Mouse (Mus musculus): ENCODE measurements around the gene Cyth1. TPM values are rescaled to one million over a fixed set of nuclear protein-coding genes. Genes with fewer than 3 reads are reported as not detected.

The Cyth1 gene
- polyA plus RNA-seq, 1 experiment = 6.1 TPM

DNA sequence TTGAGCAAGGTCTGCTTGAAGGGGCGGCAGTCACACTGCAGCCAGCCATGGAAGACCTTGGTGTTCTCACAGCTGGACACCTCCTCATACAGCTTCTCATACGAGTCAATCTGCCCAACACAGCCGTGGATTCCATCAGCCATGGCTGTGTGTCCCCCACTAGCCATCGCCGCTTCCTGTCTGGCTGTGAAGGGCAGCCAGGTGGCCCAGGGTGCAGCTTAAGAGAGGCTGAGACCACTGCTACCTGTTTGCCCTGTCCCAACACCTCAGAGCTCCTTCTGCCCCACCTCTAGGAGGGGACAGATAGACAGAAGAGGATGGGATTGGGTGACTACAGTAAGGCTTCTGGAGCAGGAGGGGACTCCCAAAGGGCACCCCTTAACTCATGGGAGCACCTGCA, 145.0 kb downstream of the Cyth1 start:
- no peaks in the 10 kb centered on the region for H3K27me3 ChIP-seq (ENCODE audit: control insufficient read depth, insufficient read depth, low read length, poor library complexity, severe bottlenecking)
- H3K9me3 ChIP-seq (replicated peaks; ENCODE audit: control insufficient read depth, insufficient read depth, low read length, poor library complexity, severe bottlenecking) = no peaks in the 10 kb centered on the region
- H3K4me3 ChIP-seq (ENCODE audit: low read depth, low read length) = no peak overlapping the region
- no peaks in the 10 kb centered on the region for H3K36me3 ChIP-seq (ENCODE audit: control insufficient read depth, insufficient read depth, low read length, poor library complexity, severe bottlenecking)
- H3K9ac ChIP-seq (ENCODE audit: low read depth, poor library complexity, severe bottlenecking) = no peak overlapping the region
- H3K4me1 ChIP-seq (ENCODE audit: control insufficient read depth, insufficient read depth, low read length) = no peaks in the 10 kb centered on the region
- H3K27ac ChIP-seq (ENCODE audit: insufficient read depth, low read length) = no peak overlapping the region
- TF ChIP-seq EP300 (IDR thresholded peaks at IDR 0.05; ENCODE audit: insufficient read depth, low read depth, low read length) (no peak), CTCF (IDR thresholded peaks at IDR 0.05; ENCODE audit: low read depth, low read length) (no peak), POLR2A (IDR thresholded peaks at IDR 0.05; ENCODE audit: insufficient read depth, low read length) (no peak)

- no peak overlapping the region for H3K4me3 ChIP-seq (ENCODE audit: low read depth, low read length)
- H3K9ac ChIP-seq (ENCODE audit: low read depth, poor library complexity, severe bottlenecking) = no peak overlapping the region
- no peaks in the 10 kb centered on the region for H3K9me3 ChIP-seq (replicated peaks; ENCODE audit: control insufficient read depth, insufficient read depth, low read length, poor library complexity, severe bottlenecking)
- no peak overlapping the region for H3K27ac ChIP-seq (ENCODE audit: insufficient read depth, low read length)
- H3K27me3 ChIP-seq (ENCODE audit: control insufficient read depth, insufficient read depth, low read length, poor library complexity, severe bottlenecking) = no peaks in the 10 kb centered on the region
- TF ChIP-seq POLR2A (IDR thresholded peaks at IDR 0.05; ENCODE audit: insufficient read depth, low read length) = no peak
- TF ChIP-seq CTCF (IDR thresholded peaks at IDR 0.05; ENCODE audit: low read depth, low read length) = peak; percentile 100
- peak; percentile 69; the same call in 1 of the 2 replicates for TF ChIP-seq EP300 (IDR thresholded peaks at IDR 0.05; ENCODE audit: insufficient read depth, low read depth, low read length)
- no peaks in the 10 kb centered on the region for H3K4me1 ChIP-seq (ENCODE audit: control insufficient read depth, insufficient read depth, low read length)
- H3K36me3 ChIP-seq (ENCODE audit: control insufficient read depth, insufficient read depth, low read length, poor library complexity, severe bottlenecking) = no peaks in the 10 kb centered on the region
These were observed 145.6 kb downstream of the Cyth1 start for GRCm38 (mm10) chr11:118102838-118103237.

DNA sequence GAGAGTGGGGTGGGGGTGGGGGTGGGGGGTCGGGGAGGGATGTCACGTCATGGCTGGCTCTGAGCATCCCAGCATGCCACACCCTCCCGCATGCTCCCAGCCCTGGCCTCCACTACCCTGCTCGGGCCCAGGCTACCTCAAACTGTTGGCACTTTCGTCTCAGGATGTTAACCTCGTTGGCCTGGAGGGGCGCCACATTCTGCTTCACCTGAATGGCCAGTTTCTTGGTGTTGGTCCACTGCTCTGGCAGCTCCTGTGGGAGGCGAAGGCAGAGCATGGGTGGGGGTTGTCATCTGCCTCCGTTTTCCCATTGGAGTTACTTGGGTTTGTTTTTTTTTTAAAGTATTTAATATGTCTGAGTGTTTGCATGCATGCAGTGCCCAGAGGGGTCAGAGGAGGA, 147.3 kb downstream of the Cyth1 start:
- Histone ChIP-seq H3K4me1 (ENCODE audit: control insufficient read depth, insufficient read depth, low read length) (peaks cover 4% of the 10 kb centered on the region), H3K27me3 (ENCODE audit: control insufficient read depth, insufficient read depth, low read length, poor library complexity, severe bottlenecking) (no peaks in the 10 kb centered on the region), H3K4me3 (ENCODE audit: low read depth, low read length) (no peak overlapping the region), H3K9ac (ENCODE audit: low read depth, poor library complexity, severe bottlenecking) (no peak overlapping the region), H3K27ac (ENCODE audit: insufficient read depth, low read length) (no peak overlapping the region), H3K36me3 (ENCODE audit: control insufficient read depth, insufficient read depth, low read length, poor library complexity, severe bottlenecking) (no peaks in the 10 kb centered on the region), H3K9me3 (replicated peaks; ENCODE audit: control insufficient read depth, insufficient read depth, low read length, poor library complexity, severe bottlenecking) (no peaks in the 10 kb centered on the region)
- peak; percentile 18 for TF ChIP-seq CTCF (IDR thresholded peaks at IDR 0.05; ENCODE audit: low read depth, low read length)
- TF ChIP-seq POLR2A (IDR thresholded peaks at IDR 0.05; ENCODE audit: insufficient read depth, low read length) = no peak

GRCm38 (mm10) chr11:118096736-118097135, 151.7 kb downstream of the Cyth1 start:
- Histone ChIP-seq H3K9me3 (replicated peaks; ENCODE audit: control insufficient read depth, insufficient read depth, low read length, poor library complexity, severe bottlenecking) (no peaks in the 10 kb centered on the region), H3K36me3 (ENCODE audit: control insufficient read depth, insufficient read depth, low read length, poor library complexity, severe bottlenecking) (no peaks in the 10 kb centered on the region), H3K27me3 (ENCODE audit: control insufficient read depth, insufficient read depth, low read length, poor library complexity, severe bottlenecking) (no peaks in the 10 kb centered on the region), H3K4me1 (ENCODE audit: control insufficient read depth, insufficient read depth, low read length) (peaks cover 7% of the 10 kb centered on the region), H3K4me3 (ENCODE audit: low read depth, low read length) (no peak overlapping the region), H3K9ac (ENCODE audit: low read depth, poor library complexity, severe bottlenecking) (no peak overlapping the region), H3K27ac (ENCODE audit: insufficient read depth, low read length) (no peak overlapping the region)
- TF ChIP-seq EP300 (IDR thresholded peaks at IDR 0.05; ENCODE audit: insufficient read depth, low read depth, low read length) (no peak), POLR2A (IDR thresholded peaks at IDR 0.05; ENCODE audit: insufficient read depth, low read length) (no peak), CTCF (IDR thresholded peaks at IDR 0.05; ENCODE audit: low read depth, low read length) (no peak)

DNA sequence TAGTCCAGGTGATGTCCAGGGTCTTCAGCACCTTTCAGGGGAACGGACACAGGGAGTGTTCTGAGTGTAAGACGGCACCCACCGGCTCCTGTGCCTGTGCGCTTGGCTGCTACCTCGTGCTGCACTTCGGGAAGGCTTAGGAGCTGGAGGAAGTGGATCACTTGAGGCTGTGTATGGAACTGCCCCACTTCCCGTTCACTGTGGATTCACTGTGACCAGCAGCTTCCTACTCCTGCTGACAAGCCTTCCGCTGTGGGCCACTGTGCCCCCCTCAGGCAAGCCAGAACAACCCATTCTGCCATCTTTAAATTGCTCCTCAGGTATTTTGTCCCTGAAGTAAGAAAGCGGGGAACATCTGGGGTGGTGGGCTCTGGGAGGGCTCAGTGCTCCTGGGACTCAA, 153.4 kb downstream of the Cyth1 start:
- Histone ChIP-seq H3K27me3 (ENCODE audit: control insufficient read depth, insufficient read depth, low read length, poor library complexity, severe bottlenecking) (no peaks in the 10 kb centered on the region), H3K27ac (ENCODE audit: insufficient read depth, low read length) (no peak overlapping the region), H3K9me3 (replicated peaks; ENCODE audit: control insufficient read depth, insufficient read depth, low read length, poor library complexity, severe bottlenecking) (no peaks in the 10 kb centered on the region), H3K4me1 (ENCODE audit: control insufficient read depth, insufficient read depth, low read length) (peaks cover 7% of the 10 kb centered on the region), H3K36me3 (ENCODE audit: control insufficient read depth, insufficient read depth, low read length, poor library complexity, severe bottlenecking) (no peaks in the 10 kb centered on the region), H3K9ac (ENCODE audit: low read depth, poor library complexity, severe bottlenecking) (no peak overlapping the region), H3K4me3 (ENCODE audit: low read depth, low read length) (no peak overlapping the region)
- TF ChIP-seq EP300 (IDR thresholded peaks at IDR 0.05; ENCODE audit: insufficient read depth, low read depth, low read length) = no peak
- no peak for TF ChIP-seq CTCF (IDR thresholded peaks at IDR 0.05; ENCODE audit: low read depth, low read length)
- no peak for TF ChIP-seq POLR2A (IDR thresholded peaks at IDR 0.05; ENCODE audit: insufficient read depth, low read length)

- H3K9ac ChIP-seq (ENCODE audit: low read depth, poor library complexity, severe bottlenecking) = no peak overlapping the region
- H3K27ac ChIP-seq (ENCODE audit: insufficient read depth, low read length) = no peak overlapping the region
- H3K27me3 ChIP-seq (ENCODE audit: control insufficient read depth, insufficient read depth, low read length, poor library complexity, severe bottlenecking) = no peaks in the 10 kb centered on the region
- TF ChIP-seq CTCF (IDR thresholded peaks at IDR 0.05; ENCODE audit: low read depth, low read length) (peak; percentile 71), EP300 (IDR thresholded peaks at IDR 0.05; ENCODE audit: insufficient read depth, low read depth, low read length) (no peak), POLR2A (IDR thresholded peaks at IDR 0.05; ENCODE audit: insufficient read depth, low read length) (no peak)
- H3K4me1 ChIP-seq (ENCODE audit: control insufficient read depth, insufficient read depth, low read length) = peaks cover 2% of the 10 kb centered on the region
- H3K9me3 ChIP-seq (replicated peaks; ENCODE audit: control insufficient read depth, insufficient read depth, low read length, poor library complexity, severe bottlenecking) = no peaks in the 10 kb centered on the region
- H3K36me3 ChIP-seq (ENCODE audit: control insufficient read depth, insufficient read depth, low read length, poor library complexity, severe bottlenecking) = no peaks in the 10 kb centered on the region
- 0 out of 2 replicates have a peak overlapping the region, but pooled peaks have one; percentile 9 for H3K4me3 ChIP-seq (ENCODE audit: low read depth, low read length)
These were observed 157.3 kb downstream of the Cyth1 start for GRCm38 (mm10) chr11:118091002-118091670.

Measured in ES-Bruce4 (cell line).